Mouse (Mus musculus) C2C12 (cell line): ENCODE measurements at regions not wholly inside any gene's neighbourhood (a gene's known extent, or its start where the extent isn't known, plus 50 kb on each side); places are given as distances from the start of the nearest gene placed in this dataset.

Experiments used
- H3K27me3 ChIP-seq: one replicate; pipeline ENCODE4 v1.6.1; 2011; ENCODE audit not compliant: control insufficient read depth, insufficient read depth, insufficient read length
- H3K36me3 ChIP-seq: one replicate; pipeline ENCODE4 v1.6.1; 2011; ENCODE audit not compliant: control insufficient read depth, insufficient read depth
- H3K4me3 ChIP-seq: one replicate; pipeline ENCODE4 v1.5.1; 2011; ENCODE audit warnings: mild to moderate bottlenecking, control low read depth; ENCODE audit not compliant: poor library complexity, insufficient read depth, severe bottlenecking
- H3K79me2 ChIP-seq: one replicate; pipeline ENCODE4 v1.6.1; 2011; ENCODE audit not compliant: control insufficient read depth, insufficient read depth
- H3K79me3 ChIP-seq: one replicate; pipeline ENCODE4 v1.6.1; 2011; ENCODE audit warnings: low read depth, control low read depth
- H3ac ChIP-seq: one replicate; pipeline ENCODE3; 2011; ENCODE audit warnings: low read depth; ENCODE audit not compliant: control insufficient read depth, insufficient read length
- CEBPB ChIP-seq: IDR thresholded peaks from one replicate; pipeline ENCODE4 v1.6.1; 2011; ENCODE audit warnings: low read depth, mild to moderate bottlenecking, control low read depth, moderate library complexity
- CTCF ChIP-seq: IDR thresholded peaks from one replicate; pipeline ENCODE4 v1.5.1; 2011; ENCODE audit not compliant: control insufficient read depth, insufficient read depth, insufficient read length
- FOSL1 ChIP-seq: IDR thresholded peaks from one replicate; pipeline ENCODE4 v1.8.0; 2011; ENCODE audit warnings: mild to moderate bottlenecking, low read length; ENCODE audit not compliant: poor library complexity, insufficient read depth, severe bottlenecking
- MAX ChIP-seq: IDR thresholded peaks from one replicate; pipeline ENCODE4 v1.6.1; 2011; ENCODE audit warnings: mild to moderate bottlenecking, control low read depth
- MYOD1 ChIP-seq: IDR thresholded peaks from one replicate; pipeline ENCODE4 v1.6.1; 2011; ENCODE audit warnings: low read depth; ENCODE audit not compliant: control insufficient read depth, insufficient read length
- MYOG ChIP-seq: IDR thresholded peaks from one replicate; pipeline ENCODE4 v1.6.1; 2011; ENCODE audit not compliant: control insufficient read depth, insufficient read length; ENCODE audit errors: extremely low read depth
- USF1 ChIP-seq: IDR thresholded peaks from one replicate; pipeline ENCODE4 v1.6.1; 2011; ENCODE audit warnings: low read depth, mild to moderate bottlenecking, control low read depth, moderate library complexity

DNA sequence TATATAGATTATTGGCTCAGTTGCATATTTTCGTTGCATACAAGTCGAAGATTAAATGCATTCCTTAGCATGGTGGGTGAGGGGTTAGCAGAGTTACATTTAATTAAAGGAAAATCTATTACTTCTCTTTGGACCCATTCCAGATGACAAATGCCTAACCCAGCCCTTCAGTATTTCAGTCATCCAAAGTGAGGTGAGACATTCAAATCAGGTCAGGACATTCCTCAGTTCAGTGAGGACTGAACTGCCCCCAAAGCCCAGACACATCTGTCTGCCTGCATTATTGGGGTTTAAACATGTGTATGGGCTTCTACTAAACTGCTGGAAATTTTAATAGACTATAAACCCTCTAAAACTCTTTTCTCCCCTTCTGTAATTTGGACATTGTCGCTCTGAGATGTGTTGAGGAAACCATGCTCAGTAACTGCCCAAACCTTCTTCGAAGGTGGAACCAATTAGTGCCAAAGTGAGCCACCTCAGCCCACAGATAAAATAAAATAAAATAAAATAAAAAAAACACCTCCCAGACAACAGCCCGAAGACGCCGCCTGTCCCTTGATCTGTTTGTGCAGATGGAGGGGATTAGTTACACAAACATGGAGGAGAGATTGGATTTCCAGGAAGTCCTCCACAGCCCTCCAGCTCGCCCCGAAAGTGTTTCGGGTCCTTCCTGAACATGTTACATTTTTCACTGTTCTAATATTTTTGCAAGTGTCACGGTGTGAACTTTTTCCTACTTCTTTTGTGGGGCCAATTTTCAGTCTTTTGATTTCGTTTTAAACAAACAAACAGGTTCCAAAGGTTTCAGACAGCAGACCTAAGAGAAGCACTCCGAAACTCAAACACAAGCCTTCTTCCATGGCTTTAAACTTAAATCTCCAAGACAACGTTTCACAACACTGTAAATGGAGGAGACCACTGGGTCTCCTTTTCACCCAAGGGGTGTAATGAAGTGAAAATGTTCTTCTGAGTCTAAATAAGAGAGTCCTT lies 65.6 kb upstream of the Kdr start:
- TF ChIP-seq MAX: no peak
- Histone ChIP-seq H3K79me2 (no peaks in the 10 kb centered on the region), H3K36me3 (no peaks in the 10 kb centered on the region), H3K27me3 (peaks cover 3% of the 10 kb centered on the region), H3K4me3 (no peak overlapping the region), H3K79me3 (no peaks in the 10 kb centered on the region), H3ac (no peak overlapping the region)

DNA sequence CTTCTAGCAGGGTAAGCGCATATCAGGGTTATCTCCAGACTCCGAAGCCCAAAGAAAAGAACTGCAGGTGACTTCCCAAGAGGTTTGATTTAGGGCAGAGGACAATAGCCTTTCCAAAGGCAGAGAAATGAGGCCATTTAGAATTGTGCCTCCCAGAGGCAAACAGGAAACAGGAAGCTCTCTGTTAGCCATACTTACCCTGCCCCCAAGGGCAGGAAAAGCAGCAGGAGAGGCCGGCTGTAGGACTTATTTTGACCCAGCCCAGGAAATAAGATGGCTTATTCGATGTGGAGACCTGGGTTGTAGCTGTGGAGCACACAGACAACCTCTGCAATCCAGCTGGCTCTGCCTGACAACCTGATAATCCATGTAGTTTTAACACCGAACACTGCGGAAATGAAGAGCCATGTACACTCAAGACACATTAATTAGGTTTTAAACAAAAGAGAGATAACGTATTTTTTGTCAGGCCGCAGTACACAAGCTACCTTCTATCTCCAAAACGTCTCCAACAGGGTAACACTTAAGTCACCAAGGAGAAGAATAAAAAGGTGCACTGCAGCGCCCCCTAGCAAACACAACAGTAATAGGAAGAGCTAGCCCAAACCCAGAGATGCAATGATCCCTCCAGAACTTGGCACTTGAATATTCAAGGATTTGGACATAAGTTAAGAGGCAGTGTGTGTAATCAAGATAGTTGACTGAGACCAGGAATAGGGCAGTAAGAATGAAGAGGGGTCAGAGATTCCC lies 62.4 kb upstream of the Kdr start:
- no peaks in the 10 kb centered on the region for H3K79me3 ChIP-seq
- no peak for TF ChIP-seq MYOD1
- no peak for TF ChIP-seq CTCF
- no peak for TF ChIP-seq FOSL1
- TF ChIP-seq USF1: no peak
- no peak for TF ChIP-seq MYOG
- TF ChIP-seq CEBPB: no peak
- no peak for TF ChIP-seq MAX
- no peaks in the 10 kb centered on the region for H3K79me2 ChIP-seq
- no peak overlapping the region for H3K4me3 ChIP-seq
- no peak overlapping the region for H3ac ChIP-seq
- H3K27me3 ChIP-seq: no peaks in the 10 kb centered on the region
- H3K36me3 ChIP-seq: no peaks in the 10 kb centered on the region

DNA sequence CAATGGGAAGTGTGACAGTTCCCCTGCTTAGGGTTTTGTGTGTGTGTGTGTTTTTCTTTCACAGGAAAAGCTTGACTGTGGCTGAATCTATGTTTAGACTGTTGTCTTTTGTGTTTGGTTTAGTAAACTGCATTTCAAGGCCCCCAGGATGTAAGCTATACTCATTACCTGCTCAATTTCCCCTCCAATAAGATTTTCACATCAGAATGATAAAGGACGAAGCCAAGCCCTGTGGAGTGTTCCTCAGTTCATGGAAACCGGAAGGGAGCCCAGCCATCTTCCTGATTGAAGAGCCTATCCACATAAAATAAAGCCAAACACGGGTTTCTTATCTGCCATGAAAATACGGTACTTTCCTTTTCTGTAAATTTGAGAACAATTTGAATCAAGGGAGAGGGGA lies 50.5 kb upstream of the Kdr start:
- Histone ChIP-seq H3K79me2 (no peaks in the 10 kb centered on the region), H3K27me3 (peaks cover 7% of the 10 kb centered on the region), H3K79me3 (no peaks in the 10 kb centered on the region), H3K4me3 (no peak overlapping the region), H3K36me3 (no peaks in the 10 kb centered on the region), H3ac (no peak overlapping the region)
- TF ChIP-seq MYOD1 (no peak), USF1 (no peak), CEBPB (no peak), MYOG (no peak), CTCF (no peak), MAX (no peak), FOSL1 (no peak)
